Mouse (Mus musculus): ENCODE measurements around the gene Rbfox1.

DNA sequence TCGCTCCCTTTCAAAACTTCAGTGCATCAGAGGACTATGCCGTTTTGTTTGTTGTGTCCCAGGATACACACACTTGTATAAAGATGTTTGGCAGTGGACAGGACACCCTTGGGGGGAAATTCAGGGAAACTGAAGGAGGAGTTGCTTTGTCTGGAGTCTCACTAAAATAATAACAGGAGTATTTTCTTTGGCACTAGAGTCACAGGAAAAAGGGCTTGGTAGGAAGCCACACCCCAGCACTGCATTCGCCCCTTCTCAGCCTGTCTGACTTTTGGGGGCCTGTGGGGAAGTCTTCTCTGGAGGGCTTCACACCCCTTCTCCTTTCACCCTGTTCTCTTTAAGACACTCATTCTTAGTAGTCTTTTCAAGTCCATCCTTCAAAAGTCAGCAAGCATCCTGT, 1269.5 kb downstream of the Rbfox1 start:
- TF ChIP-seq MAX (IDR thresholded peaks at IDR 0.05; ENCODE audit: low read length) (no peak), POLR2A (IDR thresholded peaks at IDR 0.05; ENCODE audit: control insufficient read depth in 1 of 2, insufficient read depth in 1 of 2, low read depth in 1 of 2, low read length in 2 of 2, poor library complexity in 1 of 2) (no peak), EP300 (IDR thresholded peaks at IDR 0.05; ENCODE audit: low read depth in 1 of 2, low read length in 2 of 2) (no peak), CTCF (IDR thresholded peaks at IDR 0.05 in 2 of 3, conservative IDR thresholded peaks at IDR 0.05 in 1 of 3; ENCODE audit: control insufficient read depth in 1 of 3, insufficient read depth in 1 of 3, low read depth in 2 of 3, low read length in 3 of 3, poor library complexity in 1 of 3, severe bottlenecking in 1 of 3) (no peak), ZMIZ1 (IDR thresholded peaks at IDR 0.05; ENCODE audit: low read depth, low read length) (no peak), SIN3A (IDR thresholded peaks at IDR 0.05; ENCODE audit: low read length) (no peak), ETS1 (IDR thresholded peaks at IDR 0.05; ENCODE audit: low read depth, low read length) (no peak), E2F4 (IDR thresholded peaks at IDR 0.05; ENCODE audit: borderline replicate concordance, low read depth, low read length) (no peak), CHD1 (IDR thresholded peaks at IDR 0.05; ENCODE audit: low read depth, low read length) (no peak), POLR2AphosphoS2 (IDR thresholded peaks at IDR 0.05; ENCODE audit: low read length) (no peak), JUND (IDR thresholded peaks at IDR 0.05; ENCODE audit: low read depth, low read length) (no peak), TAL1 (IDR thresholded peaks at IDR 0.05; ENCODE audit: low read length) (no peak), USF2 (IDR thresholded peaks at IDR 0.05; ENCODE audit: borderline replicate concordance in 1 of 2, insufficient read depth in 1 of 2, low read depth in 1 of 2, low read length in 2 of 2) (no peak), GABPA (IDR thresholded peaks at IDR 0.05; ENCODE audit: low read depth, low read length) (no peak)
